Mouse (Mus musculus) lung, postnatal 14 days (tissue): Measurements from ENCODE around the gene Snapc4.
"Not testable (repeated sequence)": the region's sequence is repeated elsewhere in the genome, so short reads cannot be mapped to it uniquely, and the experiment has no call there.

Source experiments
- DNase-seq: peaks from one replicate; pipeline ENCODE4 v3.0.0; 2021

Snapc4 gene

GRCm38 (mm10) chr2:26380131-26380771 is at the start of gene Snapc4:
Snapc4 (minus strand) TSS chr2:26380653.
- peak; percentile 82 for DNase-seq

GRCm38 (mm10) chr2:26429851-26430250 is 49.4 kb upstream of the Snapc4 start:
- no peak for DNase-seq

GRCm38 (mm10) chr2:26424541-26424940 is 44.1 kb upstream of the Snapc4 start:
- no peak for DNase-seq

GRCm38 (mm10) chr2:26423086-26423485 is 42.6 kb upstream of the Snapc4 start:
- no peak for DNase-seq

GRCm38 (mm10) chr2:26421969-26422368 is 41.5 kb upstream of the Snapc4 start:
- no peak for DNase-seq

- DNase-seq, result no peak
Observed at GRCm38 (mm10) chr2:26418120-26418519, 37.7 kb upstream of the Snapc4 start.

- no peak for DNase-seq
Observed at GRCm38 (mm10) chr2:26417066-26417465, 36.6 kb upstream of the Snapc4 start.

- DNase-seq, result no peak
Observed at GRCm38 (mm10) chr2:26410931-26411411, 30.5 kb upstream of the Snapc4 start.

GRCm38 (mm10) chr2:26410091-26410490 is 29.6 kb upstream of the Snapc4 start:
- no peak for DNase-seq

- DNase-seq, result no peak
Observed at GRCm38 (mm10) chr2:26409362-26409761, 28.9 kb upstream of the Snapc4 start.

GRCm38 (mm10) chr2:26408515-26409356 is 28.3 kb upstream of the Snapc4 start, which contains the start of gene Inpp5e:
Inpp5e (minus strand) TSS chr2:26409203.
- DNase-seq, result peak; percentile 99

GRCm38 (mm10) chr2:26403306-26403705 is 22.9 kb upstream of the Snapc4 start:
- no peak for DNase-seq

GRCm38 (mm10) chr2:26402265-26402664 is 21.8 kb upstream of the Snapc4 start:
- no peak for DNase-seq

- DNase-seq, result no peak
Observed at GRCm38 (mm10) chr2:26401023-26401422, 20.6 kb upstream of the Snapc4 start.

GRCm38 (mm10) chr2:26400296-26400695 is 19.8 kb upstream of the Snapc4 start:
- no peak for DNase-seq

- DNase-seq, result no peak
Observed at GRCm38 (mm10) chr2:26399647-26400046, 19.2 kb upstream of the Snapc4 start.

GRCm38 (mm10) chr2:26398978-26399377 is 18.5 kb upstream of the Snapc4 start:
- DNase-seq, result no peak

GRCm38 (mm10) chr2:26391617-26392016 is 11.2 kb upstream of the Snapc4 start:
- no peak for DNase-seq

- no peak for DNase-seq
Observed at GRCm38 (mm10) chr2:26390954-26391353, 10.5 kb upstream of the Snapc4 start.

GRCm38 (mm10) chr2:26389154-26389690 is 8.8 kb upstream of the Snapc4 start, which contains the start of the genes Entr1 and Pmpca:
Entr1 (minus strand) TSS chr2:26389316.
Pmpca (plus strand) TSS chr2:26389339.
- DNase-seq, result peak; percentile 87

- DNase-seq, result no peak
Observed at GRCm38 (mm10) chr2:26388682-26389153, 8.3 kb upstream of the Snapc4 start.

GRCm38 (mm10) chr2:26387713-26388112 is 7.3 kb upstream of the Snapc4 start:
- DNase-seq, result no peak

- DNase-seq, result not testable (repeated sequence)
Observed at GRCm38 (mm10) chr2:26380871-26381270, 418 bp upstream of the Snapc4 start.
